Mouse (Mus musculus) CD4-positive, CD25-positive, alpha-beta regulatory T cell, adult 4 months (primary cell): ENCODE measurements around the gene Slc10a1. TPM values are rescaled to one million over a fixed set of nuclear protein-coding genes. Genes with fewer than 3 reads are reported as not detected.

Source experiments
- ATAC-seq: one replicate; pipeline ENCODE4 v1.8.0; 2017
- polyA plus RNA-seq, 2 experiments: library from polyadenylated mRNA; unstranded; fragments of 100-300 nt; shearing (Covaris generic); gene quantifications; one replicate each; pipeline ENCODE4 v1.2.1; 2017

Gene Slc10a1
- polyA plus RNA-seq, 2 experiments from 2014 or later, result 1.2 TPM

GRCm38 (mm10) chr12:80927518-80927917, 41.0 kb downstream of the Slc10a1 start:
- no peak for ATAC-seq

DNA sequence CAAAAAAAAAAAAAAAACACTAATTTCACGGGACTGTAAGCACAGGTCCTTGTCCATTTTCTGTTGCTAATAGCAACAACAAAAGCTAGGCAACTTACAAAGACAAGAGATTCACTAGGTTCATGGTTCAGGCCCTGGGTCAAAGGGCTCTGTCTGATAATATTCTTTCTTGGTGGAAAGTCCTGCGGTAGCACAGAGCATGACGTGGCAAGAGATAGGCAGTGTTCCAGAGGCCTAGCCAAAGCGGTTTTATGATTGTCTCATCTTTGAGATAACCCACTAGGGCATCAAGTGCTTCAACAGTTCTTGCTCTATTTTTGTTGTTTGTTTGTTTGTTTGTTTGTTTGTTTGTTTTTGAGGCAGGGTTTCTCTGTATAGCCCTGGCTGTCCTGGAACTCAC, 42.0 kb downstream of the Slc10a1 start:
- ATAC-seq, result no peak

DNA sequence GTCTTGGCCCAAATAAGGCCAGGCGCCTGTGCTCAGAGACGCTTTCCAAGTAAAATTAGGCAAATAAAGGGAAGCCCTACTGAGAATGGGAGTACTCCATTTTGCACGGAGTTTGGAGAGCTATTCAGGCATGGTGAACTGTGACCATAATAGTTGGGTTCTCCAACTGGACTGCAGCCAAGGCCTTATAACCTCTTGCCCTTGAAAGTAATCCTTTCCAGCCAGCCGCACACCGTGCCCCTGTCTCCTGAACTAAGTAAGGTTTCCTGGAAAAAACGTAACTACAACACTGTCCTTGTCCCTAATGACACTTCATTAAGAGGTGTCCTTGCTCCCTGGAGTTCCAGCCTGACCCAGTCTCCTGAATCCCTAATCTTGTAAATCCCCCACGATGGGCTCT, 42.6 kb downstream of the Slc10a1 start:
- no peak for ATAC-seq

DNA sequence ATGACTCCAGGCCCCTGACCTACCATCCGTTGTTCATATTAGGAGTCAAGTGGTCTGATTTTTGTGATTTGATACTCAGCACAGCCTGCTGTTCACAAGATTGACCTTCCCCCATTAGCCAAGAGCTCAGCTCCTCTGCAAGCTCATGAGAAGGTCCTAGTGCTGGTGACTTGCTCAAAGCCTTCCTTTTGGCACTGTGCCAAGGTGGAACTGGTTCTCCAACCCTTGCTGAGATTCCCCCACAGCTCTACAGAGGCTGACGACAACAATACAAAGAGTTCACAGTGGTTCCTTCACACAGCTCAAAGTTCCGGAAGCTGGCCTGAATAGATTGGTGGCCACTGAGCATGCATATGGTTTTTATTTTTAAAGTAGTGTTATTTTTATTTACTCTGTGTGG, 44.3 kb downstream of the Slc10a1 start:
- ATAC-seq, result no peak

DNA sequence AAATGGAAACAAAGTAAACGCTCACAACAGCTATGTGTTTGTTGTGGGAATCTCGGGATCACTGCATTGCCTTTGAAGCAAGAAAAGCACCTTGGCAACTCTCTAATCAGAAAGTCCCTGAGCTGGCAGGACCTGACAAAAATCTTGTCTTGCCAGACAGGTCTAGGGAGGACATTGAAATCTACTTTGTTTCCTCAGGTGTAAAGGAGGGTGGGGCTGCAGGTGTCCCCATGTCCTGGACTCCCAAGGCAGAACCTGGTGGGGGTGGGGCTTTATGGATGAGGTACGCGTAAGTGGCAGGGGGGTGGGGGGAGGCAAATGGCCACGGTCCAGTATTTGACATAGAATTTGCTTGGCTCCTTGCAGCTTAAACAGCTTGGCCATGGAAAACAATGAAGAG, 44.9 kb downstream of the Slc10a1 start:
- no peak for ATAC-seq

- no peak for ATAC-seq
Measured at GRCm38 (mm10) chr12:80922869-80923268, 45.6 kb downstream of the Slc10a1 start.

GRCm38 (mm10) chr12:80921301-80921700, 47.2 kb downstream of the Slc10a1 start:
- no peak for ATAC-seq

GRCm38 (mm10) chr12:80917764-80918163, 50.7 kb downstream of the Slc10a1 start:
- ATAC-seq, result no peak

- ATAC-seq, result no peak
Measured at GRCm38 (mm10) chr12:80909631-80910030, 58.9 kb downstream of the Slc10a1 start.

Other genes with a start within 250 kb of the Slc10a1 start
- gene Ccdc177, start 208.0 kb downstream of the Slc10a1 start, polyA plus RNA-seq, result not detected
- 10 to 100 TPM; 23.1 to 29.8 TPM for gene Susd6, start 178.2 kb downstream of the Slc10a1 start, polyA plus RNA-seq
- gene Srsf5, start 23.2 kb downstream of the Slc10a1 start, polyA plus RNA-seq, result 100 to 1,000 TPM; 520 to 757 TPM
- gene Smoc1, start 58.1 kb upstream of the Slc10a1 start, polyA plus RNA-seq, result under 1 TPM; 0.51 to 0.61 TPM